ENCODE assay signal across 9 mouse cellular contexts in the genomic region with DNA sequence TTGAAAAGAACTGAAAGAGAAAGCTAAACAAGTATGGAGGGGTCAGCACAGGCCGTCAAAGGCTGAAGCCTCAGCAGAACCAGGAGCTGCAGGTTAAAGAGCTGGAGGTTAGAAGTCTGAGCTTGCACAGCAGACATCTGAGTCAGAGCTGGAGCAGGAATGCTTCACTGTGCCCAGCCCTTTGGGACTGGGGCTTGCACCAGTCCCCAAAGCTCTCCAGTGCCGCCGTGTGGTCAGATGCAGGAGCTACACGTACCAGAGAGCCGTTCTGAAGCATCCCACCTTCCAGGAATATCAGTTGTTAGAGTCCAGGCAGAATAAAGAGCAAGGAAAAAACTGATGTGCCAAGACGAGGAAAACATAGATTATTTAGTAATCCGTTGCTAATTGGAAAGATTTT. TPM values are rescaled to one million over a fixed set of nuclear protein-coding genes. Genes with fewer than 3 reads are reported as not detected.
DNase-seq lines count a peak whose midpoint lies in the region; ATAC-seq and TF ChIP-seq lines count a peak whose summit lies in the region.
"Had no signal": no experiment of that assay in that cellular context is flagged by ENCODE, and none has a peak within 500 bp of the region (broad histone marks: within the 10 kb centered on the region; RNA-seq: fewer than 3 reads in every experiment).

No protein-coding gene starts in this region.

- H3K27ac ChIP-seq in intestine, postnatal 0 days (ENCODE audit: low read depth, low read length), result no peak overlapping the region
- H3K27ac ChIP-seq in limb, embryonic 11.5 days (replicated peaks; ENCODE audit: low read depth, low read length), result no peak overlapping the region
- H3K27ac ChIP-seq in midbrain, embryonic 13.5 days, result no peak overlapping the region

- no peaks in the 10 kb centered on the region for H3K4me1 ChIP-seq in intestine, postnatal 0 days (replicated peaks; ENCODE audit: control insufficient read depth, insufficient read depth, low read length)
- no peaks in the 10 kb centered on the region for H3K4me1 ChIP-seq in limb, embryonic 11.5 days (ENCODE audit: control insufficient read depth, insufficient read depth, low read length)
- H3K4me1 ChIP-seq in midbrain, embryonic 13.5 days (replicated peaks), result no peaks in the 10 kb centered on the region

- 0% methylated on average over 7 of the region's 7 CpGs for WGBS in intestine, postnatal 0 days
- 3% methylated on average over 7 of the region's 7 CpGs for WGBS in limb, embryonic 11.5 days
- 2% methylated on average over 7 of the region's 7 CpGs for WGBS in midbrain, embryonic 13.5 days

- no peaks in the 10 kb centered on the region for H3K27me3 ChIP-seq in intestine, postnatal 0 days (replicated peaks; ENCODE audit: control insufficient read depth, insufficient read depth, low read length)
- no peaks in the 10 kb centered on the region for H3K27me3 ChIP-seq in limb, embryonic 11.5 days (ENCODE audit: control insufficient read depth, insufficient read depth, low read length)
- no peaks in the 10 kb centered on the region for H3K27me3 ChIP-seq in midbrain, embryonic 13.5 days
- no peaks in the 10 kb centered on the region for H3K27me3 ChIP-seq in splenic B cell, adult 2 months (ENCODE audit: control insufficient read depth, insufficient read depth, low read length, poor library complexity, severe bottlenecking)

- H3K4me2 ChIP-seq in intestine, postnatal 0 days (replicated peaks; ENCODE audit: low read depth), result no peak overlapping the region
- H3K4me2 ChIP-seq in limb, embryonic 11.5 days (ENCODE audit: low read depth, severe bottlenecking), result no peak overlapping the region
- no peak overlapping the region for H3K4me2 ChIP-seq in midbrain, embryonic 13.5 days (replicated peaks)

- TF ChIP-seq CTCF in intestine, postnatal 0 days (IDR thresholded peaks at IDR 0.05; ENCODE audit: low read depth), result peak; percentile 96

- no peak overlapping the region for H3K9ac ChIP-seq in intestine, postnatal 0 days (ENCODE audit: low read depth, low read length)
- no peak overlapping the region for H3K9ac ChIP-seq in limb, embryonic 11.5 days (ENCODE audit: low read length)
- H3K9ac ChIP-seq in midbrain, embryonic 13.5 days (replicated peaks), result no peak overlapping the region

- ATAC-seq in common myeloid progenitor, adult 5-6 weeks (replicated peaks; ENCODE audit: low read depth, poor library complexity, severe bottlenecking), result peak; percentile 100
- peak; percentile 76 for ATAC-seq in intestine, postnatal 0 days
- no peak for ATAC-seq in limb, embryonic 11.5 days (ENCODE audit: insufficient number of reproducible peaks, low FRiP score, low TSS enrichment, low read depth)
- ATAC-seq in midbrain, embryonic 13.5 days, result peak; percentile 77; the same call in 1 of the 2 replicates

- intact Hi-C loops in gastrocnemius, postnatal 14 days (cut with DNase I; ENCODE audit: low total_unique reads), result no loop called here

- DNase-seq in 416B (ENCODE audit: low read depth) (peak; percentile 77), ZHBTc4 (ENCODE audit: low read depth, low spot score) (peak; percentile 91)
- peak; percentile 74 for DNase-seq in gastrocnemius, postnatal 14 days
- peak; percentile 88 for DNase-seq in limb, embryonic 11.5 days (ENCODE audit: low spot score)
- peak; percentile 72 for DNase-seq in splenic B cell, adult 2 months (ENCODE audit: low read depth, low spot score)

- H3K36me3 ChIP-seq in intestine, postnatal 0 days (ENCODE audit: control insufficient read depth, insufficient read depth), result no peaks in the 10 kb centered on the region
- no peaks in the 10 kb centered on the region for H3K36me3 ChIP-seq in limb, embryonic 11.5 days (ENCODE audit: control insufficient read depth, insufficient read depth, low read length)
- no peaks in the 10 kb centered on the region for H3K36me3 ChIP-seq in midbrain, embryonic 13.5 days
- peaks cover 6% of the 10 kb centered on the region; the same call in 1 of the 2 replicates for H3K36me3 ChIP-seq in splenic B cell, adult 2 months (ENCODE audit: control insufficient read depth, insufficient read depth, low read length, poor library complexity, severe bottlenecking)

- no peak overlapping the region for H3K4me3 ChIP-seq in intestine, postnatal 0 days (ENCODE audit: low read depth, low read length)
- H3K4me3 ChIP-seq in limb, embryonic 11.5 days (ENCODE audit: low read depth, low read length), result no peak overlapping the region
- H3K4me3 ChIP-seq in midbrain, embryonic 13.5 days (replicated peaks), result no peak overlapping the region
- H3K4me3 ChIP-seq: erythroblast, embryonic 14.5 days had no signal

- no peaks in the 10 kb centered on the region for H3K9me3 ChIP-seq in intestine, postnatal 0 days (ENCODE audit: control insufficient read depth)
- H3K9me3 ChIP-seq in limb, embryonic 11.5 days (ENCODE audit: control insufficient read depth, low read length), result no peaks in the 10 kb centered on the region
- no peaks in the 10 kb centered on the region for H3K9me3 ChIP-seq in midbrain, embryonic 13.5 days

RNA-seq across cellular contexts. Expression of gene Shcbp1l, which starts 23.2 kb away (rescaled TPM):
- 0.68 and 1.0 TPM in 2 replicates for total RNA-seq in common myeloid progenitor, adult 5-6 weeks (2017)
- total RNA-seq in gastrocnemius, postnatal 14 days (2021), result not detected
- 0.12 TPM in 1 of 2 replicates, not detected in the other for polyA plus RNA-seq in intestine, postnatal 0 days (2015; fragmentation: Nextera tagmentation; extraction: Ambion mirVana)
- 0.23 and 0.27 TPM in 2 replicates for polyA plus RNA-seq in limb, embryonic 11.5 days (2014; fragmentation: Nextera tagmentation; extraction: Ambion mirVana)
- 0.27 and 0.35 TPM in 2 replicates for polyA plus RNA-seq in midbrain, embryonic 13.5 days (2015; fragmentation: Nextera tagmentation; extraction: Ambion mirVana)
- polyA plus RNA-seq: erythroblast, embryonic 14.5 days had no signal
